Mouse (Mus musculus) embryonic facial prominence, embryonic 14.5 days (tissue): ENCODE measurements around the gene Chtop. TPM values are rescaled to one million over a fixed set of nuclear protein-coding genes. Genes with fewer than 3 reads are reported as not detected.

Experiments used
- ATAC-seq: fragments of 200-750 bp; cut with Nextera tagmentation; 2 replicates; pipeline ENCODE4 v1.8.0; 2017; ENCODE audit warnings: low read depth, moderate number of reproducible peaks, moderate TSS enrichment
- DNase-seq: peaks from one replicate; pipeline ENCODE4 v3.0.0-alpha.2; 2015; ENCODE audit warnings: low spot score
- H3K27ac ChIP-seq: fragments of 300-500 bp; sonication (generic); replicated peaks from 2 replicates; pipeline ENCODE4 v1.5.1; 2014; ENCODE audit warnings: low read depth, mild to moderate bottlenecking, low read length, moderate library complexity
- H3K27me3 ChIP-seq: fragments of 300-500 bp; sonication (generic); replicated peaks from 2 replicates; pipeline ENCODE4 v1.6.1; 2014; ENCODE audit warnings: low read length; ENCODE audit not compliant: control insufficient read depth, insufficient read depth
- H3K36me3 ChIP-seq: fragments of 300-500 bp; sonication (generic); 2 replicates; pipeline ENCODE4 v1.6.1; 2014; ENCODE audit warnings: low read length, mixed read lengths; ENCODE audit not compliant: control insufficient read depth, insufficient read depth
- H3K4me1 ChIP-seq: fragments of 300-500 bp; sonication (generic); 2 replicates; pipeline ENCODE4 v1.6.1; 2014; ENCODE audit warnings: antibody characterized with exemption, low read length; ENCODE audit not compliant: control insufficient read depth, insufficient read depth
- H3K4me2 ChIP-seq: fragments of 300-500 bp; sonication (generic); 2 replicates; pipeline ENCODE4 v1.6.1; 2014; ENCODE audit warnings: low read depth, mild to moderate bottlenecking, low read length, moderate library complexity, mixed read lengths
- H3K4me3 ChIP-seq: fragments of 300-500 bp; sonication (generic); 2 replicates; pipeline ENCODE4 v1.5.1; 2014; ENCODE audit warnings: low read depth, mild to moderate bottlenecking, low read length
- H3K9ac ChIP-seq: fragments of 300-500 bp; sonication (generic); 2 replicates; pipeline ENCODE4 v1.6.1; 2014; ENCODE audit warnings: low read depth, mild to moderate bottlenecking, low read length, moderate library complexity, mixed read lengths
- H3K9me3 ChIP-seq: fragments of 300-500 bp; sonication (generic); 2 replicates; pipeline ENCODE4 v1.6.1; 2016; ENCODE audit warnings: low read length; ENCODE audit not compliant: control insufficient read depth
- WGBS: fragments of 180-500 bp; shearing (Covaris S2); extraction: QIAGEN DNeasy Blood & Tissue Kit; methylation state at CpG from one replicate; pipeline ENCODE4 v1.1.7; 2014; 5-methylcytosine and 5-hydroxymethylcytosine counted together
- polyA plus RNA-seq: library from polyadenylated mRNA; unstranded; fragments of >200 nt; fragmentation: Nextera tagmentation; extraction: Ambion mirVana; gene quantifications from 2 replicates; pipeline ENCODE4 v1.2.1, GENCODE M21; 2014

The Chtop gene
- polyA plus RNA-seq, 1 experiment from 2014 or later = 92.1 TPM

DNA sequence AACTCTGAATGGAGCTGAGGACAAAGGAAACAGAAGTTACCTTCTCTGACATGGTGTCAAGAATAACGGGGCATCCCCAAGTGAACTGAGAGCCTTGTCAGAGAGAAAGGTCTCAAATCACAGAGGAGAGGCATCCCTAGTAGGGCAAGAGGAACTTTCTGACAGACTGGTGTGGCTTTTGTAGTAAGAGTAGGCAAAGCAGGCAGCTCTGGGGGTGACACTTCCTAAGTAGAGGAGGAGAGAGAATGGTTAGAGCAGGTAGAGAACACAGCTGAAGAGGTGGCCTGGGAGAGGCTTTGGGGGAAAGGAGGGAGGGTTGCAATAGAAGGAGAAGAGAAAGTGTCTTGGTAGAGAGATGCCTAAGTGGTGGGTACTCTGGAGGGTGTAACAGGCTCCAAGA is 26.1 kb upstream of the Chtop start:
- Histone ChIP-seq H3K27me3 (no peaks in the 10 kb centered on the region), H3K4me2 (no peak overlapping the region), H3K27ac (no peak overlapping the region), H3K4me3 (no peak overlapping the region), H3K9me3 (no peaks in the 10 kb centered on the region), H3K9ac (no peak overlapping the region), H3K4me1 (no peaks in the 10 kb centered on the region), H3K36me3 (no peaks in the 10 kb centered on the region)
- DNase-seq = no peak
- 66% methylated on average over 1 of the region's 1 CpGs for WGBS
- ATAC-seq = no peak

DNA sequence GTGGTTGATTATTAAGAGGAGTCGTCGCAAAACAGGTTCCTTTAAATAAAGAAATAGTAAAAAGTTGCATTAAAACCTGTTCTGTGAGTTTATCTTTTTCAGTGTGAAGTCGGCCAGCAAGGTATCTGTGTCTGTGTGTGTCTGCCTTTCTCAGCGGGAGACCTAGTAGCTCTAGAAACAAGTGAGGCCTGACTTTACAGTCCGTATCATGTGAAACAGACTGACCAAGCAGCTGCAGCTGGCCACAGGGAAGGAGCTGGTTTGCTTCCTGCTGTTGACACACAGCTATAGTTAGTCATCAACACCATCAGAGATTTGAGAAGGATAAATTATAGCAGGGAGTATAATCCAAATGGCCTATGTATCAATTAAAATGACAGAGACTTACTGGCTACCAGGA is 22.4 kb upstream of the Chtop start:
- no peak overlapping the region for H3K4me2 ChIP-seq
- ATAC-seq = no peak
- H3K27me3 ChIP-seq = no peaks in the 10 kb centered on the region
- H3K36me3 ChIP-seq = no peaks in the 10 kb centered on the region
- WGBS = 54% methylated on average over 5 of the region's 5 CpGs
- H3K9ac ChIP-seq = no peak overlapping the region
- no peak overlapping the region for H3K27ac ChIP-seq
- no peak overlapping the region for H3K4me3 ChIP-seq
- H3K4me1 ChIP-seq = no peaks in the 10 kb centered on the region
- peak; percentile 39 for DNase-seq
- no peaks in the 10 kb centered on the region for H3K9me3 ChIP-seq

DNA sequence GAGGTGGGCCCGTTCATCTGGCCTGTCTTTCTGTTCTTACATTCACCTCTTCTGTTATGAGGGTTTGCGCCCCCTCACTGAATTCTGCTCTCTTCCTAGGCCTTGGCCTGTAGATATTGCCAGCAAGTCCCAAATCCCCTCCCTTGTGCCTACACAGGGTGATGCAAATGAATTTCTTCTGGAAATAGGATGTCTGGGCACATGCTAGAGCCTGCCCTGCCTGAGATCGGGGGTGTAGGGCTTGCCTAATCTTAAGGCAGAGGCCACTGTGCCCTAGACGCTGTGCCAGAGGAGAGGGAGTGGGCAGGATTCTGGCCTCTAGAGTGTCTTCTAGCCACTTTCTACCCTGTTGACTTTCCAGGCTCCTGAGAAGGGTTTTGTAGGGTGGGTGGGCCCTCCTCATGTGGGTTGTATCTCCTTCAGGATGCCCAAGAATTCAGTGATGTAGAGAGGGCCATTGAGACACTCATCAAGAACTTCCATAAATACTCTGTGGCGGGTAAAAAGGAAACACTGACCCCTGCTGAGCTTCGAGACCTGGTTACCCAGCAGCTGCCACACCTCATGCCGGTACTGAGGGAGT is 18.1 kb upstream of the Chtop start:
- Histone ChIP-seq H3K27me3 (no peaks in the 10 kb centered on the region), H3K9ac (no peak overlapping the region), H3K4me3 (0 out of 2 replicates have a peak overlapping the region, but pooled peaks have one; percentile 12), H3K4me2 (peak overlapping the region; percentile 13; the same call in 1 of the 2 replicates), H3K9me3 (no peaks in the 10 kb centered on the region), H3K27ac (no peak overlapping the region; the same call in 1 of the 2 replicates), H3K4me1 (no peaks in the 10 kb centered on the region), H3K36me3 (no peaks in the 10 kb centered on the region)
- ATAC-seq = no peak
- no peak for DNase-seq
- 85% methylated on average over 7 of the region's 7 CpGs for WGBS

- Histone ChIP-seq H3K9me3 (no peaks in the 10 kb centered on the region), H3K4me2 (peak within 1 kb of the TSS; percentile 13; the same call in 1 of the 2 replicates), H3K27me3 (no peaks in the 10 kb centered on the region), H3K27ac (peak within 1 kb of the TSS; percentile 13), H3K4me1 (no peaks in the 10 kb centered on the region), H3K9ac (no peak within 1 kb of the TSS), H3K36me3 (no peaks in the 10 kb centered on the region), H3K4me3 (0 out of 2 replicates have a peak within 1 kb of the TSS, but pooled peaks have one; percentile 12)
- peak; percentile 92 for ATAC-seq
- DNase-seq = peak; percentile 83
- 61% methylated on average over 5 of the region's 5 CpGs for WGBS
Measured at GRCm38 (mm10) chr3:90526580-90526979, 17.3 kb upstream of the Chtop start, which contains the start of gene S100a14. TSS of gene S100a14 (plus strand) at chr3:90526856.

DNA sequence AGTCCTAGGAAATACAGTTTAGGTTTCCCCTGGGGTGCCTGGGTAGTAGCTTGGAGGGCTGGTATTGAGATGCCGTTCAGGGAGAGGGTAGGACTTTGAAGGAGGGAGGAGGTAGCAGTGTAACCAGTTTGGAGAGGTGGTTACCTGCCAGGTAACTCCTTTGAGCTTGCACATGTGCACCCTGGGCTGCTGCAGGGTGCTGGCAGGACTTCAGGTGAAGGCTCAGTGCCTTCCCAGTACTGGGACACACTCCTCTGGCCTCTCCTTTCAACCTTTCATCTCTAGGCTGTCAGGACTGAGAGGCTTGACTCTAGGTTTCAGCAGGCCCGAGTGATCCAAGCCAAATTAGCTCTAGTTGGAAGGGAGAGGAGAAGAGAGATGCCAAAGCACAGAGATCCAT is 16.8 kb upstream of the Chtop start:
- Histone ChIP-seq H3K9me3 (no peaks in the 10 kb centered on the region), H3K27me3 (no peaks in the 10 kb centered on the region), H3K4me2 (no peak overlapping the region), H3K4me1 (no peaks in the 10 kb centered on the region), H3K27ac (peak overlapping the region; percentile 13; the same call in 1 of the 2 replicates), H3K36me3 (no peaks in the 10 kb centered on the region), H3K9ac (no peak overlapping the region), H3K4me3 (no peak overlapping the region)
- 62% methylated on average over 1 of the region's 2 CpGs for WGBS
- no peak for DNase-seq
- ATAC-seq = peak; percentile 30

DNA sequence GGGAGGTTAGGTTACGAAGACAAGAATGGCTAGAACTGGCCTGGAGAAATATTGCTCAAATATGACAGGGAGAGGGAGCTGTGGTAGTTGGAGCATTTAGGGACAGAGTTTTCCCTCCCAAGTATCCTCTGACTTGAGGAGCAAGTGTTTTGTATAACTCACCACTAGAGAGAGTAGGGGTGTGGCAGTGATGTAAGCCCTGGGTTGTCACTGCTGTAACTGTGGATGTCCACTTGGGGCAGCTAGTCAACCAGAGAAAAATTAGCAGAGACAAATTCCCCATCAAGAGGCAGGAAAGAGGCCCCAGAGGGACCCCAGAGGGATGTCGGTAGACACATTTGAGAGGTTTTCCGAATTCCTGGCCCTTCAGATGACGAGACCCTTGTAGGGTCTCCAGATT is 16.1 kb upstream of the Chtop start:
- H3K4me3 ChIP-seq = no peak overlapping the region
- H3K4me2 ChIP-seq = no peak overlapping the region
- no peaks in the 10 kb centered on the region for H3K9me3 ChIP-seq
- H3K27me3 ChIP-seq = no peaks in the 10 kb centered on the region
- H3K36me3 ChIP-seq = no peaks in the 10 kb centered on the region
- 59% methylated on average over 4 of the region's 4 CpGs for whole genome bisulfite sequencing
- no peak overlapping the region for H3K9ac ChIP-seq
- H3K4me1 ChIP-seq = no peaks in the 10 kb centered on the region
- peak overlapping the region; percentile 13; the same call in 1 of the 2 replicates for H3K27ac ChIP-seq
- DNase-seq (peak; percentile 85), ATAC-seq (no peak)

- Histone ChIP-seq H3K9me3 (no peaks in the 10 kb centered on the region), H3K4me1 (peaks cover 15% of the 10 kb centered on the region), H3K27ac (no peak overlapping the region), H3K9ac (no peak overlapping the region), H3K4me3 (no peak overlapping the region), H3K4me2 (no peak overlapping the region), H3K36me3 (no peaks in the 10 kb centered on the region), H3K27me3 (peaks cover 6% of the 10 kb centered on the region; the same call in 1 of the 2 replicates)
- DNase-seq (no peak), ATAC-seq (no peak)
- 86% methylated on average over 4 of the region's 4 CpGs for WGBS
Measured at GRCm38 (mm10) chr3:90517711-90518110, 8.4 kb upstream of the Chtop start.

GRCm38 (mm10) chr3:90515789-90516188 is 6.5 kb upstream of the Chtop start:
- Histone ChIP-seq H3K4me3 (no peak overlapping the region), H3K4me1 (peaks cover 15% of the 10 kb centered on the region), H3K9ac (no peak overlapping the region), H3K9me3 (no peaks in the 10 kb centered on the region), H3K27ac (no peak overlapping the region), H3K4me2 (no peak overlapping the region), H3K27me3 (peaks cover 6% of the 10 kb centered on the region; the same call in 1 of the 2 replicates), H3K36me3 (no peaks in the 10 kb centered on the region)
- 88% methylated on average over 4 of the region's 4 CpGs for WGBS
- ATAC-seq (no peak), DNase-seq (no peak)

GRCm38 (mm10) chr3:90515242-90515641 is 5.9 kb upstream of the Chtop start:
- Histone ChIP-seq H3K27me3 (peaks cover 6% of the 10 kb centered on the region; the same call in 1 of the 2 replicates), H3K27ac (no peak overlapping the region), H3K4me2 (peak overlapping the region; percentile 62), H3K4me3 (peak overlapping the region; percentile 42), H3K4me1 (peaks cover 15% of the 10 kb centered on the region), H3K9me3 (no peaks in the 10 kb centered on the region), H3K9ac (peak overlapping the region; percentile 57), H3K36me3 (no peaks in the 10 kb centered on the region)
- DNase-seq = no peak
- WGBS = 50% methylated on average over 1 of the region's 1 CpGs
- no peak for ATAC-seq
